Mouse (Mus musculus): ENCODE measurements around the gene Samd4.

Gene Samd4

DNA sequence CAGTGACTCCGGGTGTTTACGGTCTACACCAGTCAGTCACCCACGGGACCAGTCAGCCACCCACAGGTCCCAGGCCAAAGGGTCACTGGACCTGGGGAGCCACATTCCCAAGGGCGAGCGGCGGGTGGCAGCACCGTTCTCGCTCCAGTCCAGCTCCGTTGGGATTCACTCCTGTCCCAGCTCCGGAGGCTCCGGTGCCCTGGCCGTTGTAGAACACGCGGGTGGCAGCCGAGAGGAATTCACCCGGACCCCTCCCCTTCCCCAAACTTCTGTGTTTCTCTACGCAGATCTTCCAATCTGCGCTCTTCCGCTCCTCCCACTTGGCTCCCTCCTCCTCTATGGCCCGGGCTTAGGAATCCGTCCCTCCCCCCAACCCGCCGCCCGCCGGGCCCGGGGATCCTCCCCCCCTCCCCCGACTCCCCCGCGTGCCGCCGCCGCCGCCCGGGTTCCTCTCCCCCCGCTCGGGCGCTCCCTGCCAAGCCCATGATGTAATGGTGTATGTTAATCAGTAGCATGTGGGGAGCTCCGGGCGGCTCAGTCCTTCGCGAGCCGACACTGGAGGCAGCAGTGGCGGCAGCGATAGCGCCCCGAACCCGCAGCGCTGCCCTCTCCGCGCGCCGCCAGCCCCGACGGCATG is at the start of gene Samd4:
Gene Samd4, plus strand, starts transcription at position 424 of the 637 bp plus-strand sequence.
- peak; percentile 49 to 65 for DNase-seq (ENCODE audit: low spot score in 2 of 2)

DNA sequence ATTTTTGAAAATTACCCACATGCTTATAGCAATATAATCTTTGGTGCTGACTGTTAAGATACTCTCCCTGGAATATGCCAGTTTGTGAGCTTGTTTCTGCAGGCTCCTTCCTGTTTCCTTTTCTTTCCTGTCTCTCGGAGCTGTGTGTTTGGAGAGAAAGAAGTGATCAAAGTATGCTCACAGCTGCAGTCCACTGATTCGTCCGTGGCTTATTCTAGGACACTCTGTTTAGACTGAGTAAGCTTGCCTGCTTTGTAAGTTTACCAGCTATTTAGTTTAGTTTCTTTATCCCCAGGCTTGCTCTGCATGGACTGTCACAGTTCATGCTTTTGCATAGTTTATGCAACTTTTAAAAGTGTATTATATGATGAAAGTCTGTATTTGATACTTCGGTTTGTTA is 43.3 kb upstream of the Samd4 start:
- no peak for DNase-seq (ENCODE audit: low spot score in 2 of 2)

DNA sequence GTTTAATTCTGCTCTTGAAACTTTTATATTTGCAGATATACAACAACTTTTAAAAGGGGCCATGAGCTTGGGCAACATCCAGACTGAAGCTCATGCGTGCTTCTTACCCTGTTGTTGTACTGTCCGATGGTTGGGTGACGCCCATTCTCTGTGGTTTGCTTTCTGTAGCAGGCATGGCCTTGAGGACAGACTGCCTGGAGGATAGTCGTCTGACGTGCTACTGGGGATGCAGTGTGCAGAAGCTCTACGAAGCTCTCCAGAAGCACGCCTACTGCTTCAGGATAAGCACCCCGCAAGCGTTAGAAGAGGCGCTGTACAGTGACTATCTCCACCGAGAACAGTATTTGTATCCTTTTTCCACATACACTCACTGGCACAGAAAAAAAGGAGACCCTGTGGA is 36.9 kb upstream of the Samd4 start:
- no peak for DNase-seq (ENCODE audit: low spot score in 2 of 2)

DNA sequence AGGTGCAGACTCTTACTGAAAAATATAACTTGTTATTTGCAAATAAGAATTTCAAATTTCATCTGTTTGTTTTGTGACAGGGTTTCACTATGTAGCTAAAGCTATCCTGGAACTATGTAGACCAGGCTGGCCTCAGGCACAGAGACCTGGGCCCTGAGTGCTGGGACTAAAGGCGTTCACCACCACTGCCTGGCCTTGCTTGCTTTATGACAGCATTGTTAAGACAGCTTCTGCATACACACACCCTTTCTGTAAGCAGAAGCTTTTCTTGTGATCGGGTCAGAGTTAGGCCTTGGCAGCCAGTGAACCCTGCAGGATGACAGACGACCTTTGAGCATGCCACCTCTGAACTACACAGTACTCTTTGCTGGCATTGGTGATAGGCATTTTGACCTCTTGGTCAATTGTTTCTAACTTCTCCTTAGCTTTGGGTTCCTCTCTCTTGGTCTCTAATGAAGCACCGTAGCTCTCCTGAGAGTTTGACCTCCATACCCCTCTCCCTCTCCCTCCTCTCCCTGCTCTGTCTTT is 34.5 kb upstream of the Samd4 start:
- DNase-seq (ENCODE audit: low spot score in 2 of 2): no peak

DNA sequence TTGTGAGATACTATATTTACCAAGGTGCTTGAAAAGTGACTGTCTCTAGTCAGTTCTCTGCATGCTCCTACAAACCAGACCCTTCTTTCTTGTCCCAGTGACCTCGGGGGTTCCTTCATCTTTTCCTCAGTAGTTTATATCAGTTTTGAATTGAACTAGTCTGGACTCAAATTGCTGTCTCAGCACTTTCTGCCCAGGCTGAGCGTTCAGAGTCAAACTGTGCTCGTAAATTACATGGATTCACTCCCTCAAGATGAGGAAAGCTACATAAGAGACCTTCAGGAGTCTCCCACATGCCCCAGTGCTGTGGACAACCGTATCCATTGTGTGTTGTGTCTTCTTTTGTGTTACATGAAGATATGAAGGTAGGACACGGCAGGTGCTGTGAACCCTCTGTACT is 33.9 kb upstream of the Samd4 start:
- no peak for DNase-seq (ENCODE audit: low spot score in 2 of 2)

DNA sequence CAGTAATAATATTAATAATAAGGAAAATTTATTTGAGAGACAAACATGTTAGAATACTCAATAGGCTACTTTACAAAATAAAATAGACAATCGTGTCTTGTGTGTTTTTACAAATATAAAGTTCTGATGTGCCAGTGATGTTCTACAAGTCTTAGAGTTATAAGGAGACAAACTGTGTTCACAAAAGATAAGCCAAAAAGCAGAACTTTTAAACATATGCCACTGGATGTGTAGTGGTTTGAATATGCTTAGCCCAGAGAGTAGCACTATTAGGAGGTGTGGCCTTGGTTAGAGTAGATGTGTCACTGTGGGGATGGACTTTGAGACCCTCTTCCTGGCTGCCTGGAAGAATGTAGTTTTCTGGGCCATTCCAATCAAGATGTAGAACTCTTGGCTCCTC is 32.9 kb upstream of the Samd4 start:
- no peak for DNase-seq (ENCODE audit: low spot score in 2 of 2)

DNA sequence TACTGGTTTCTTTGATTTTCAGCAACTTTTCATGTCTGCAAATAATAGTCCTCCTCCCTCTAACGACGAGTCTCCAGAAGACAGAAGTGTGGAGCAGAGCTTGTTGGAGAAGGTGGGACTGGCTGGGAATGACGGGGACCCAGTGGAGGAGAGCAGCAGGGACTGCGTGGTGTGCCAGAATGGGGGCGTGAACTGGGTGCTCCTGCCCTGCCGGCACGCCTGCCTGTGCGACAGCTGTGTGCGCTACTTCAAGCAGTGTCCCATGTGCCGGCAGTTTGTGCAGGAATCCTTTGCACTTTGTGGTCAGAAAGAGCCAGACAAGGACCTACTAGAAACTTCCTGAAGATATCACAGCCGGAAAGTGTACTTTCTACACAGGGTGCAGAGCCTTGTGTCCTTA is 29.0 kb upstream of the Samd4 start:
- no peak for DNase-seq (ENCODE audit: low spot score in 2 of 2)

DNA sequence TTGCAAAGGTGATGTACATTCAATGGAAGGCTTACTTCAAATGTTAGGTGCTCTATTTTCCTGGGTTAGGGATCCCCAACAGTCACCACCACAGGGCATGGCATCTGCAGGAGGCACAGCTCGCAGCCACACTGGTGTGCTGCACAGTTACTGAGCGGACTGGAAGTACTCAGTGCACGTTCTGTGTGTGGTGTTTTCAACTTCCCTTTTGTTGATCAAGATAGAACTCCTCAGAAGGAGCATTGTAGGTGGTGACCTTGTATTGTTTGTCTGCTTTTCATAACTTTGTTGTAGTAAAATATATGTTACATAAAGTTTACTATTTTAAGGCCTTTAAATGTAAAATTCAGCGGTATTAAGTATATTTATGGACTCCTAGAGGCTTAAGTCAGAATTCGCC is 19.7 kb upstream of the Samd4 start:
- DNase-seq (ENCODE audit: low spot score in 2 of 2): no peak

DNA sequence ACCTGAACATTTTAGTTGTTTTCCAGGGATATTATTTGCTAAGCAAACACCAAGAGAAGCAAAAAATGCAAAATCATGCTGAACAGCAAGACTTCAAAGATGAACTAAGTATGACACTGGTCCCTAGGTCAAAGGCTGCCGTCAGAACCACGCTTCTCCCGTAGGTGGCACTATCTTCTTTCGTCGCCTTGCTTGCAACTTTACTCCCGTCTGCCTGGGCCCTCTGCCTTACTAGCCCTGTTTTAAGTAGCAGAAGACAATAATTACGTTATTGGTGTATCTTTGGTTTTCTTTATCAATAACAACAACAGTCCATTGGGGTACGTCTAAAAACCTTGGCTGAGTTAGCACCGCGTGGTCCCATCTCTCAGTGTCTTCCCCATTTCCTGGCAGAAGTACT is 1.7 kb upstream of the Samd4 start:
- peak in 1 of 2 experiments; percentile 45 for DNase-seq (ENCODE audit: low spot score in 2 of 2)

DNA sequence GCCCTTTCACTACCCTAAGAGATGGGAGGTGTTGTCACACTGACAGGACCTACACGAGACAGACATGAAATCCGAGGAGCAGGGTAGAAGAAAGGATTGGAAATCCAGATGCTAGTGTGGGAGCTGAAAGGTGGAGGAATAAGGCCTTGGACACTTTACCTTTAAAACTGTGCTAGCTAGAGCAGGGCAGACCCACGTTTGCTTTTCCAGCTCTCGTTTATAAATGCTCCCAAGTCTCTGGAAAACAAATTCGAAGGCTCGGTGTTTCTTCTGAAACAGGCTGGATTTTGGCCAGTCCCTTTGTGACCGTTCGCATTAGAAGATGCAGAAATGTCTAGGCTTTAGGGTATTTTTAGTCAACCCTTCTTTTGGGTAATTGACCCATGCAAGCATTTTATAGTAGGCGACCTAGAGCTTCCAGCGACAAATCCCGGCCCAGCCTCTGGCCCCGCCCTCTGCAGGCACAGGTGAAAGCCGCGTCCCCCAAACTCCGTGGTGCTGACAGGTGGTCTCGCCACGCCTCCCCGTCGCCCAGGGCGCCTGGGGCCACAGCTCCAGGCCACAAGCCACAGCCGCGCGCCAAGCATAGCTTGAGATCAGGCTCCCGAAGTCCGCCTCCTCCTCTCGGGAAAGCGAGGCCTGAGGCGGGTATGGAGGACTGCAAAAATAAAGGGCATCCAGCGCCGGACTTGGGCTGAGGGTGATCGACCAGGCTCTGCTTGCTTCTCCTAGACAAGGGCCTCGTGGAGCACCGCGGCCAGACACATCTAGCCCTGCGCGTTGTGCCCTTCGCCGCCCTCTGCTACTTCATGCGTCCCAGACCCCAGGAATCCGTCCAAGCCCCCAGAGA is 848 bp upstream of the Samd4 start:
- DNase-seq (ENCODE audit: low spot score in 2 of 2): peak in 1 of 2 experiments; percentile 25

DNA sequence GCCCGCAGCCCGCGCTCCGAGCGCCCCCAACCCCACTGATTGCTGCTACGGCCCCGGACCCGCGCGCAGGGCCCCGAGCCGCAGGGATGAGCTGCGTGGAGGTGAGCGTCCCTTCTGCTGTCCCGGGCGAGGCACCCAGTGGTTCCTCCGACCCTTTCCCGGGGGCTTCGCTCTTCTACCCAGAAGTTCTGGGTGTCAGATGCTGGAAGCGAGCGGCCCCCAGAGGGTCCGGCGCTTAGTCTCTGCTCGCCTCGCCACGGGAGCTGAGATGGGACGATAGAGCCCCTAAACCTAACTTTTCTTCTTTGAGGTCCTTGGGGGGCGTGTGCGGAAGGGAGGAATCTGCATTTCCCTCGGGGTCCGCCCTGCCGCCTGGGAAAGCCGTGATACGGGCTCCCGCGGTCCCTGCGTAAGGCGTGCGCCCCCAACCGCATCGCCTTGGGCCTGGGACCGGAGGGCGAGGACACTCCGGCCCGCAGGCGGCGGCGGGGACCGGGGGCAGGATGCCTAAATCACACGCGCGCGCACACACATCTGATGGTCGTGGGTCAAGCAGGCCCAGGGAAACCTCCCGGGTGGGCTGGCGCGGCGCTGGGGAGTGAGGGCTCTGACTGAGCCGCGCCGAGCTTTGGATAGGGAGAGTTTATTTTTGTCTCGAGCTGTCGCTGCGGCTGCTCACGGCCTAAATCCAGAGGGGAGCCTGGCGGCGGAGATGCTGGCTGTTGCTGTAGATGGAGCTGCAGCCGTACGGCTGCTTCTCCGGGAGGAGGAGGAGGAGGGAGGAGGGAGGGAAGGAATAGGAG is 615 bp downstream of the Samd4 start:
- DNase-seq (ENCODE audit: low spot score in 2 of 2): peak; percentile 60 to 72

DNA sequence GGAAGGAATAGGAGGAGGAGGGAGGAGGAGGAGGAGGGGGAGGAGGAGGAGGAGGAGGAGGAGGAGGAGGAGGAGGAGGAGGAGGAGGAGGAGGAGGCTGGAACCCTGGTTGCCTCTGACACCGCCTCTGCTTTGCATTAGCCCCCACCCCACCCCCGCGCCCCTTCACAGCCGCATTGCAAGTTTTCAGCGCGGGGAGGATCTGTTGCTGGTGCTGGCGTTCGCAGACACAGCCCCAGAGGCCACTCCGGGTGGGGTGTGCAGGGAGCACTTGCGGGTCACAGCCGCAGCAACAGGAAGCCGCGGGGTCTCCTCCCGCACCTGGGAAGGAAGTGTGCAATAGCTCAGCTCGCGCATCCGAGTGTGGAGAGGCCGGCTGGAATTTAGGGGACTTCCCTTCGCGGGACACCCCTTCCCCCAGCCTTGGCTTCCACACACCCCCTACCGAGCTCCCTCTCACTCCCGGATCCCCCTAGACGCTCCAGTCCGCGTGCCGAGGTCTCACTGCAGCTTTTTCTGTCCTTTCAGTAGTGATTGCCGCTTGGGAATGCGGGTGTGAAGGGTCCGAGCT is 1.3 kb downstream of the Samd4 start:
- DNase-seq (ENCODE audit: low spot score in 2 of 2): peak; percentile 39 to 54

DNA sequence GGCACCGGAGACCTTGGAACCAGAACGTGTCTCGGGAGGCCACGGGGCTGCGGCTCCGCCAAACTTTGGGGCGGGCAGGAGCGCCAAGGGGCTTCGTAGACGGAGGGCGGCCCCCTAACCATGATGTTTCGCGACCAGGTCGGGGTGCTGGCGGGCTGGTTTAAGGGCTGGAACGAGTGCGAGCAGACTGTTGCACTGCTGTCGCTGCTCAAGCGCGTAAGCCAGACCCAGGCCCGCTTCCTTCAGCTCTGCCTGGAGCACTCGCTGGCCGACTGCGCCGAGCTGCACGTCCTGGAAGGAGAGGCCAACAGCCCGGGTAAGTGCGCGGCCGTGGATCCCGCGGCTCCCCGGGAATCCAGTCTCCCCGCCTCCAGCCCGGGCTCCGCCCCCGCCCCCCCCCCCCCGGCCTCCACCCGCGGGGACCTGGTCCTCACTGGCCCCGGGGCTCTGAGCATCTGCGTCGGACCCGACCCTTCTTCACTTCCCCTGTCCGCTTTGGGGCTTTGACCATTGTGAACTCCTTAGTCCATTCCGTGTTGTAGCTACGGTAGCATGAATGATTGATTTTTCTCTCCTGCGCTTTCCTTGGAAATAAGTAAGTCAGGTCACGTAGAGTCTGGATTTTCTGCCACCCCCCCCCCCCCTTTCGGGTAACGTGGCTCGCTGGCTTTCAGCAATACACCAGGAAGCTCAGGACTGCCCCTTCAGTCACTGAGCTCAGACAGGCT is 2.2 kb downstream of the Samd4 start:
- DNase-seq (ENCODE audit: low spot score in 2 of 2): peak; percentile 38 to 62

DNA sequence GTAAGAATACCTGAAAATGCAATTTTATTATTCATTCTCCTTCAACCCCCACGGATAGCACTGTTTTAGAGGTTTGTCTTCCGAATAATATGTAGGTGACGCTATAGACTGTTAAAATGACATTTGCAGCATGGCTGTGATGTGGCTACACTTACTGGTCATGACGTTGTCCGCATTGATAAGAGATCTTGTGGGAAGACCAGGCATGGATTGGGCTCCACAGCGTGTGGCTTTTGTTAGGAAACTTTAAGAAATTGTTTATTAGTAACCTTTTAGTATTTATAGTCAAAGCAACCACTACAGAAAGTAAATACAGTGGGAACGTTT is 2.7 kb downstream of the Samd4 start:
- DNase-seq (ENCODE audit: low spot score in 2 of 2): no peak

DNA sequence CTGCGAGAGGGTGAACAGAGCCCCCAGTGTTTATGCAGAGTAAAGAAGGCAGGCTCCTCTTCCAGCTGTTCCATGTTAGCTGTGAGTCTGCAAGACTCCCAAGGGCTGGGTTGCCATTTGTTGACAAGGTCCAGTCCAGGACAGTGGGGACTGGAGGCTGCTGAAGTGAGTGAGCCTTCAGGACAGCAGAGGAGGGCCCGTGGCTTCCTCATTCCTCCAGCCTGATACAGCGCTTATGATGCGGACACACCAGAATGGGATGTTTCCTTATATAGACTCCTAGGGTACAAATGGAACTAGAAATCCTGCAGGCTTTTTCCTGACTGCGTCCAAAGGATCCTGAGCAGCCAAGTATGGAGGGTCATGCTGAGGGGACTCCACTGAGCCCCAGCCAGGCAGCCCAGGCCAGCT is 3.2 kb downstream of the Samd4 start:
- DNase-seq (ENCODE audit: low spot score in 2 of 2): peak in 1 of 2 experiments; percentile 19

DNA sequence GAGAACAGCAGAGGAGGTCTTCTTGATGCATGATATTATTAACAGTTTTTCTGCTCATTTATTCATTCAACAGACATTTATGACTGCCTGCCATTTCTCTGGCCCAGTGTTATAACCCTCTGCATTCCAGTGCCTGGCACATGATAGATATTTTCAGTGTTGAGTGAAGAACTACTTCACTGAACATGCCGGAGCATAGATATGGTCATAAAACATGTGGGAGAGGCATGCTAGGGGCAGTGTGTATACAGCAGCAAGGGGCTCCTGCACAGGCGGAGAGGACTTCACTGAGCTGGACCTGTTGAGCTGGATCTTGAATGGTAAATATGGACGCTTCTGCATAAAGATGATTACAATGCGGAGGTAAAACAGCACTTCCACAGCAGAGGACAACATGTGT is 6.4 kb downstream of the Samd4 start:
- DNase-seq (ENCODE audit: low spot score in 2 of 2): no peak

DNA sequence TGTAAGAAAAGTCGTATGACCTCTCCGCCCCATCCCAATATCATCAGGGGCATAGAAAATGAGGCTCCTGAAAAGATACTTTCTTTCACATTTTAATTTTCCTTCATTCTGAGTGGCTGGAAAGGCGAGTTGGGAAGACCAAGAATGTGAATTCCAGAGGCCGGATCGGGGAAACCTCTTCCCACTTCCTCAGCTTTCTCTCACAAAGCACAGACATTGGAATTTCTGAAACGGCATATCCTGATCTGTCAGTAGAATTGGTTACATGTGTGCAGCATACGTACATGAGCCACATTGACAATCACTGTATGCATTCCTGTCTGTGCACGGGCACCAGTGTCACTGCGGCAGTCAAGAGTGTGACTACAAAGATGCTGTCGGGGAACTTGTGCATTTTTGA is 11.3 kb downstream of the Samd4 start:
- DNase-seq (ENCODE audit: low spot score in 2 of 2): no peak

DNA sequence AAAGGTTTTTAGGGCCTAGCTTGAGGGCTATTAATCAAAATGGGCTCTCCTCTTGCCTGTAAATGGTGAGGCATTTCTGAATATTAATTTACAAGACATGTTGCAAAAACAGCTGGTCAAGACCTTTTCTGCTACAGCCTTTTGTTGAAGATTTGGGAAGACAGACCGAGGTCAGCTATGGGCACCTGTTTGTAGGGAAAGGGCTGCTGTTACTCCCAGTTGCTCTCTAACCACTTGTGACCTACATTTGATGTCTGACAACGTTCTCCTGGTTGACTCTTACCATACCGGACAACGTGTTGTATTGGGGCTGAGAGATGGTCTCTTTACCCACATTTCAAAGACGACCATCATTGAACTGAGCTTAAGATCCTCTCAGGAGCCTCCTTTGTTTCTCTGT is 15.3 kb downstream of the Samd4 start:
- no peak for DNase-seq (ENCODE audit: low spot score in 2 of 2)

DNA sequence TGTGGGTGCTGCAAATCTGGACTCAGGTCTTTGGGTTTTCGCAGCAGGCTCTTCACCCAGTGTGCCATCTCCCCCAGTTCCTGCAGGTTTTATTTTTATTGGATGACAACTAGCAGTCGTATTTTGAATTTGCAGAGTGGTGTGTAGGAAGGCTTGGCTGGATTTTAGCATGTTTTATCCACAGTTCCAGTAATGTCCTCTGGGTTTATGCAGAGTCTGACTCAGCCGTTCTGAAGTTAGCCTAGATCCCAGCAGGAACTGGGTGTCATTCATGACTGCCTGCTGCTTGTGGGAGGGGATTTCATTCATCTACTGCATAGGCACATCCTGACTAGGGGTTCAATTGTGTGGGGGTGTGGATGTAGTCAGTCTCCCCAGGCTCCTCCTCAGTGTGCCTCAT is 16.0 kb downstream of the Samd4 start:
- DNase-seq (ENCODE audit: low spot score in 2 of 2): peak; percentile 16 to 35

DNA sequence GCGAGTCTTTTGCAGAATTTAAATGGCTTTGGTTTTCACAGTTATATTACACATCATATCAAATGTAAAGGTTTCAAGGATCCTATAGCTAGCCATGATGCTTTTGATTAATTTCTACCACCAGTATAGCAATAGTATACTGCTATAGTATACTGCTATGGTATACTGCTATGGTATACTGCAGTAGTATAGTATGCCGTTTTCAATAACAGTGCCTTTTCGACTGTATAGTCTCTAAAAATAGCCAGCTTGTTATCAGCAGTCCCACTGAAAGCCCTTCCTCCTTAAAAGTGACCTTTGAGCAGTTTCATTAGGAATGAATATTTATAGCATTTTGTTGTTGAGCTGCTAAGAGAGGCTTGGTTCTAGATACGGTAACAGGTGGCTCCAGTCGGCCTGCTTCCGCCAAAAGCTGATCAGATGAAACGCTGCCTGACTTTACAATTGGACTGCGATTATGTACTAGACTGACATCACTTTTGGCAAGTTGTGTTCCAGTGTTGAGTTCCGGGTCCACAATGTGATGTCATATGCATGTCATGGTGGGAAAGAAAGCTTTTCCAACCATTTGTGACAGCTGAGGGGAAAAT is 19.9 kb downstream of the Samd4 start:
- no peak for DNase-seq (ENCODE audit: low spot score in 2 of 2)

DNA sequence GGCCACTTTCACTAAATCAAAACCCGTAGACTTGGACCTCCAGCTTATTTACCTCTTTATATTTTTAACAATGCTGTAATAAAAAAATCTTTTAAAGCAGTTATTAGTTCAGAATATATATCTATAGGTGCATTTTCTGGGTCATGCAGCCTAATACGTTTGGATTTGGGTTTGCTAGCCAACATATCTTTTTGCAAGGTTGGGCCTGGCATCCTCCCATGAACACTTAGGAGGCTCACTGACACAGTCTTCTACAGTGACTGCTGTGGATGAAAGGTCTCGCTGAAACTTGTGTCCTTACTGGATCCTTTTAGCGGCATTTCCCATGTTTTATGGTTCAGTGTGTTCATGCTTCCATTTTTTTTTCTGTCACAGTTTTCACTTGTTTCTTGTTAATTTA is 21.6 kb downstream of the Samd4 start:
- no peak for DNase-seq (ENCODE audit: low spot score in 2 of 2)
